Mouse (Mus musculus) kidney, embryonic 16.5 days (tissue): ENCODE measurements at regions not wholly inside any gene's neighbourhood (a gene's known extent, or its start where the extent isn't known, plus 50 kb on each side); places are given as distances from the start of the nearest gene placed in this dataset.
"Not testable (repeated sequence)": the region's sequence is repeated elsewhere in the genome, so short reads cannot be mapped to it uniquely, and the experiment has no call there.

Source experiments
- ATAC-seq: fragments of 200-750 bp; cut with Nextera tagmentation; 2 replicates; pipeline ENCODE4 v1.8.0; 2017; ENCODE audit warnings: moderate TSS enrichment; ENCODE audit not compliant: low FRiP score, low TSS enrichment
- H3K27ac ChIP-seq: fragments of 300-500 bp; sonication (generic); 2 replicates; pipeline ENCODE4 v1.5.1; 2014; ENCODE audit warnings: low read length
- H3K27me3 ChIP-seq: fragments of 300-500 bp; sonication (generic); 2 replicates; pipeline ENCODE4 v1.6.1; 2014; ENCODE audit warnings: low read length, control low read depth, mixed read lengths; ENCODE audit not compliant: insufficient read depth
- H3K36me3 ChIP-seq: fragments of 300-500 bp; sonication (generic); 2 replicates; pipeline ENCODE4 v1.6.1; 2014; ENCODE audit warnings: low read length, control low read depth, mixed read lengths; ENCODE audit not compliant: insufficient read depth
- H3K4me1 ChIP-seq: fragments of 300-500 bp; sonication (generic); 2 replicates; pipeline ENCODE4 v1.6.1; 2014; ENCODE audit warnings: low read length, control low read depth, mixed read lengths; ENCODE audit not compliant: insufficient read depth
- H3K4me2 ChIP-seq: fragments of 300-500 bp; sonication (generic); replicated peaks from 2 replicates; pipeline ENCODE4 v1.6.1; 2014; ENCODE audit warnings: low read depth, low read length
- H3K4me3 ChIP-seq: fragments of 300-500 bp; sonication (generic); 2 replicates; pipeline ENCODE4 v1.5.1; 2014; ENCODE audit warnings: mild to moderate bottlenecking, low read length
- H3K9ac ChIP-seq: fragments of 300-500 bp; sonication (generic); replicated peaks from 2 replicates; pipeline ENCODE4 v1.6.1; 2014; ENCODE audit warnings: low read length
- H3K9me3 ChIP-seq: fragments of 300-500 bp; sonication (generic); 2 replicates; pipeline ENCODE4 v1.6.1; 2016; ENCODE audit warnings: low read length, control low read depth
- WGBS: fragments of 180-500 bp; shearing (Covaris S2); extraction: QIAGEN DNeasy Blood & Tissue Kit; methylation state at CpG from one replicate; pipeline ENCODE4 v1.1.7; 2014; 5-methylcytosine and 5-hydroxymethylcytosine counted together

GRCm38 (mm10) chr5:59831836-59832235 is 1976.8 kb upstream of the G6pd2 start:
- 93% methylated on average over 3 of the region's 3 CpGs for WGBS

GRCm38 (mm10) chr5:59845745-59846144 is 1962.9 kb upstream of the G6pd2 start:
- no peak overlapping the region for H3K4me3 ChIP-seq
- no peaks in the 10 kb centered on the region for H3K4me1 ChIP-seq
- ATAC-seq, result no peak
- H3K4me2 ChIP-seq, result no peak overlapping the region
- no peaks in the 10 kb centered on the region for H3K9me3 ChIP-seq
- no peaks in the 10 kb centered on the region for H3K36me3 ChIP-seq
- no peak overlapping the region for H3K9ac ChIP-seq
- no peak overlapping the region for H3K27ac ChIP-seq
- no peaks in the 10 kb centered on the region for H3K27me3 ChIP-seq
- WGBS, result 74% methylated on average over 1 of the region's 1 CpGs

More at GRCm38 (mm10) chr5:59831836-59832235, 1976.8 kb upstream of the G6pd2 start:
- Histone ChIP-seq H3K27me3 (no peaks in the 10 kb centered on the region), H3K4me2 (no peak overlapping the region), H3K9ac (no peak overlapping the region), H3K9me3 (no peaks in the 10 kb centered on the region), H3K36me3 (no peaks in the 10 kb centered on the region), H3K4me1 (no peaks in the 10 kb centered on the region), H3K27ac (no peak overlapping the region), H3K4me3 (no peak overlapping the region)
- ATAC-seq, result no peak

GRCm38 (mm10) chr5:59847643-59848042 is 1961.0 kb upstream of the G6pd2 start:
- 82% methylated on average over 1 of the region's 1 CpGs for WGBS
- Histone ChIP-seq H3K9ac (no peak overlapping the region), H3K36me3 (no peaks in the 10 kb centered on the region), H3K4me1 (no peaks in the 10 kb centered on the region), H3K9me3 (no peaks in the 10 kb centered on the region), H3K27me3 (no peaks in the 10 kb centered on the region), H3K27ac (no peak overlapping the region), H3K4me3 (no peak overlapping the region), H3K4me2 (no peak overlapping the region)
- no peak for ATAC-seq

GRCm38 (mm10) chr5:59893952-59894724 is 1914.5 kb upstream of the G6pd2 start:
- ATAC-seq, result no peak
- no peaks in the 10 kb centered on the region for H3K4me1 ChIP-seq
- WGBS, result 75% methylated on average over 6 of the region's 6 CpGs
- H3K36me3 ChIP-seq, result no peaks in the 10 kb centered on the region
- no peak overlapping the region for H3K4me2 ChIP-seq
- no peak overlapping the region for H3K27ac ChIP-seq
- no peak overlapping the region for H3K4me3 ChIP-seq
- H3K9ac ChIP-seq, result no peak overlapping the region
- no peaks in the 10 kb centered on the region for H3K27me3 ChIP-seq
- no peaks in the 10 kb centered on the region for H3K9me3 ChIP-seq

- ATAC-seq, result no peak
Observed at GRCm38 (mm10) chr5:59921910-59922309, 1886.7 kb upstream of the G6pd2 start.

GRCm38 (mm10) chr5:59940861-59941260 is 1867.8 kb upstream of the G6pd2 start:
- Histone ChIP-seq H3K4me3 (no peak overlapping the region), H3K9ac (no peak overlapping the region), H3K36me3 (no peaks in the 10 kb centered on the region), H3K9me3 (no peaks in the 10 kb centered on the region), H3K27ac (no peak overlapping the region), H3K4me2 (no peak overlapping the region), H3K27me3 (no peaks in the 10 kb centered on the region), H3K4me1 (no peaks in the 10 kb centered on the region)
- ATAC-seq, result no peak
- WGBS, result 78% methylated on average over 1 of the region's 1 CpGs

More at GRCm38 (mm10) chr5:59921910-59922309, 1886.7 kb upstream of the G6pd2 start:
- Histone ChIP-seq H3K27me3 (no peaks in the 10 kb centered on the region), H3K4me3 (no peak overlapping the region), H3K9me3 (no peaks in the 10 kb centered on the region), H3K4me1 (no peaks in the 10 kb centered on the region), H3K36me3 (no peaks in the 10 kb centered on the region), H3K4me2 (no peak overlapping the region), H3K27ac (no peak overlapping the region), H3K9ac (no peak overlapping the region)
- 73% methylated on average over 4 of the region's 4 CpGs for WGBS

GRCm38 (mm10) chr5:59945761-59946160 is 1862.9 kb upstream of the G6pd2 start:
- H3K4me1 ChIP-seq, result no peaks in the 10 kb centered on the region
- H3K9me3 ChIP-seq, result no peaks in the 10 kb centered on the region
- H3K36me3 ChIP-seq, result no peaks in the 10 kb centered on the region
- ATAC-seq, result no peak
- H3K27ac ChIP-seq, result no peak overlapping the region
- no peaks in the 10 kb centered on the region for H3K27me3 ChIP-seq
- H3K4me3 ChIP-seq, result no peak overlapping the region
- no peak overlapping the region for H3K9ac ChIP-seq
- no peak overlapping the region for H3K4me2 ChIP-seq

GRCm38 (mm10) chr5:59947831-59948568 is 1860.6 kb upstream of the G6pd2 start:
- Histone ChIP-seq H3K27ac (no peak overlapping the region), H3K9ac (no peak overlapping the region), H3K4me2 (no peak overlapping the region), H3K36me3 (no peaks in the 10 kb centered on the region), H3K4me1 (no peaks in the 10 kb centered on the region), H3K9me3 (no peaks in the 10 kb centered on the region), H3K4me3 (no peak overlapping the region), H3K27me3 (no peaks in the 10 kb centered on the region)
- no peak for ATAC-seq
- WGBS, result 91% methylated on average over 4 of the region's 4 CpGs

- not testable (repeated sequence) for H3K9ac ChIP-seq, H3K27ac ChIP-seq, H3K36me3 ChIP-seq, ATAC-seq, H3K4me1 ChIP-seq, H3K27me3 ChIP-seq, H3K4me3 ChIP-seq, H3K4me2 ChIP-seq, H3K9me3 ChIP-seq
- WGBS, result 86% methylated on average over 2 of the region's 7 CpGs
Observed at GRCm38 (mm10) chr5:59956240-59956639, 1852.4 kb upstream of the G6pd2 start.

- no peaks in the 10 kb centered on the region for H3K9me3 ChIP-seq
- H3K9ac ChIP-seq, result no peak overlapping the region
- no peak for ATAC-seq
- 66% methylated on average over 3 of the region's 3 CpGs for WGBS
- H3K4me1 ChIP-seq, result no peaks in the 10 kb centered on the region
- no peaks in the 10 kb centered on the region for H3K36me3 ChIP-seq
- no peaks in the 10 kb centered on the region for H3K27me3 ChIP-seq
- H3K27ac ChIP-seq, result no peak overlapping the region
- H3K4me3 ChIP-seq, result no peak overlapping the region
- no peak overlapping the region for H3K4me2 ChIP-seq
Observed at GRCm38 (mm10) chr5:59996698-59997097, 1811.9 kb upstream of the G6pd2 start.
